Mouse (Mus musculus) heart, embryonic 10.5 days (tissue): ENCODE measurements around the gene Dnajc21. TPM values are rescaled to one million over a fixed set of nuclear protein-coding genes. Genes with fewer than 3 reads are reported as not detected.

Experiments used
- DNase-seq: peaks from one replicate; pipeline ENCODE4 v3.0.0-alpha.2; 2017; ENCODE audit warnings: low spot score
- H3K27ac ChIP-seq: fragments of 300-500 bp; sonication (generic); 2 replicates; pipeline ENCODE4 v1.5.1; 2016; ENCODE audit warnings: mild to moderate bottlenecking
- H3K27me3 ChIP-seq: fragments of 300-500 bp; sonication (generic); 2 replicates; pipeline ENCODE4 v1.6.1; 2016; ENCODE audit warnings: mild to moderate bottlenecking; ENCODE audit not compliant: poor library complexity, insufficient read depth, severe bottlenecking
- H3K36me3 ChIP-seq: fragments of 300-500 bp; sonication (generic); 2 replicates; pipeline ENCODE4 v1.6.1; 2016; ENCODE audit warnings: mild to moderate bottlenecking, moderate library complexity
- H3K4me1 ChIP-seq: fragments of 300-500 bp; sonication (generic); 2 replicates; pipeline ENCODE4 v1.6.1; 2016; ENCODE audit warnings: mild to moderate bottlenecking
- H3K4me3 ChIP-seq: fragments of 300-500 bp; sonication (generic); 2 replicates; pipeline ENCODE4 v1.5.1; 2016; ENCODE audit warnings: mild to moderate bottlenecking, moderate library complexity
- H3K9me3 ChIP-seq: fragments of 300-500 bp; sonication (generic); 2 replicates; pipeline ENCODE4 v1.6.1; 2016; ENCODE audit warnings: mild to moderate bottlenecking, moderate library complexity
- WGBS: fragments of 180-500 bp; shearing (Covaris S2); methylation state at CpG from one replicate; pipeline ENCODE4 v1.1.7; 2016; 5-methylcytosine and 5-hydroxymethylcytosine counted together
- polyA plus RNA-seq: library from polyadenylated mRNA; unstranded; fragments of >200 nt; fragmentation: Nextera tagmentation; extraction: Ambion mirVana; gene quantifications from 2 replicates; pipeline ENCODE4 v1.2.1, GENCODE M21; 2016

Gene Dnajc21
- polyA plus RNA-seq, 1 experiment from 2014 or later, result 9.8 TPM

GRCm38 (mm10) chr15:10421785-10422144, 48.6 kb downstream of the Dnajc21 start:
- Histone ChIP-seq H3K36me3 (no peaks in the 10 kb centered on the region), H3K4me1 (no peaks in the 10 kb centered on the region), H3K27me3 (no peaks in the 10 kb centered on the region), H3K4me3 (no peak overlapping the region), H3K9me3 (no peaks in the 10 kb centered on the region), H3K27ac (no peak overlapping the region)
- 66% methylated on average over 1 of the region's 1 CpGs for WGBS
- no peak for DNase-seq

- no peak for DNase-seq
- Histone ChIP-seq H3K9me3 (no peaks in the 10 kb centered on the region), H3K4me1 (no peaks in the 10 kb centered on the region), H3K4me3 (no peak overlapping the region), H3K36me3 (no peaks in the 10 kb centered on the region), H3K27me3 (no peaks in the 10 kb centered on the region), H3K27ac (no peak overlapping the region)
- WGBS, result 28% methylated on average over 7 of the region's 7 CpGs
Measured at GRCm38 (mm10) chr15:10421138-10421784, 49.1 kb downstream of the Dnajc21 start.

- no peak overlapping the region for H3K27ac ChIP-seq
- H3K9me3 ChIP-seq, result no peaks in the 10 kb centered on the region
- H3K4me1 ChIP-seq, result no peaks in the 10 kb centered on the region
- H3K4me3 ChIP-seq, result no peak overlapping the region
- no peak for DNase-seq
- 88% methylated on average over 6 of the region's 6 CpGs for WGBS
- no peaks in the 10 kb centered on the region for H3K27me3 ChIP-seq
- H3K36me3 ChIP-seq, result no peaks in the 10 kb centered on the region
Measured at GRCm38 (mm10) chr15:10413656-10414055, 56.7 kb downstream of the Dnajc21 start.

- Histone ChIP-seq H3K4me1 (no peaks in the 10 kb centered on the region), H3K9me3 (no peaks in the 10 kb centered on the region), H3K27ac (no peak overlapping the region), H3K36me3 (no peaks in the 10 kb centered on the region), H3K4me3 (no peak overlapping the region), H3K27me3 (no peaks in the 10 kb centered on the region)
- DNase-seq, result no peak
- 78% methylated on average over 2 of the region's 2 CpGs for WGBS
Measured at GRCm38 (mm10) chr15:10410881-10411280, 59.4 kb downstream of the Dnajc21 start.

GRCm38 (mm10) chr15:10409842-10410241, 60.5 kb downstream of the Dnajc21 start:
- Histone ChIP-seq H3K9me3 (no peaks in the 10 kb centered on the region), H3K27ac (no peak overlapping the region), H3K36me3 (no peaks in the 10 kb centered on the region), H3K4me1 (no peaks in the 10 kb centered on the region), H3K27me3 (no peaks in the 10 kb centered on the region), H3K4me3 (no peak overlapping the region)
- no peak for DNase-seq
- 72% methylated on average over 3 of the region's 3 CpGs for WGBS

GRCm38 (mm10) chr15:10400415-10400814, 69.9 kb downstream of the Dnajc21 start:
- no peak for DNase-seq
- Histone ChIP-seq H3K4me3 (no peak overlapping the region), H3K36me3 (no peaks in the 10 kb centered on the region), H3K4me1 (no peaks in the 10 kb centered on the region), H3K27me3 (no peaks in the 10 kb centered on the region), H3K27ac (no peak overlapping the region), H3K9me3 (no peaks in the 10 kb centered on the region)
- 67% methylated on average over 3 of the region's 3 CpGs for WGBS

GRCm38 (mm10) chr15:10399795-10400194, 70.5 kb downstream of the Dnajc21 start:
- H3K27me3 ChIP-seq, result no peaks in the 10 kb centered on the region
- DNase-seq, result no peak
- 72% methylated on average over 2 of the region's 2 CpGs for WGBS

More at GRCm38 (mm10) chr15:10399795-10400194, 70.5 kb downstream of the Dnajc21 start:
- no peak overlapping the region for H3K4me3 ChIP-seq
- no peak overlapping the region for H3K27ac ChIP-seq
- H3K36me3 ChIP-seq, result no peaks in the 10 kb centered on the region
- no peaks in the 10 kb centered on the region for H3K4me1 ChIP-seq
- no peaks in the 10 kb centered on the region for H3K9me3 ChIP-seq

Other genes with a start within 250 kb of the Dnajc21 start
- not detected in 2 replicates for gene Gm21973, start 145.1 kb downstream of the Dnajc21 start, polyA plus RNA-seq
- 0.40 TPM in 1 of 2 replicates, not detected in the other for gene Agxt2, start 112.0 kb downstream of the Dnajc21 start, polyA plus RNA-seq
- gene Brix1, start 15.4 kb upstream of the Dnajc21 start, polyA plus RNA-seq, result 86.2 and 127 TPM in 2 replicates
- 29.1 and 35.8 TPM in 2 replicates for gene Rad1, start 15.5 kb upstream of the Dnajc21 start, polyA plus RNA-seq
- gene Ttc23l, start 88.2 kb upstream of the Dnajc21 start, polyA plus RNA-seq, result not detected in 2 replicates
- 24.9 and 34.4 TPM in 2 replicates for gene Rai14, start 244.1 kb upstream of the Dnajc21 start, polyA plus RNA-seq